Mouse (Mus musculus): Measurements from ENCODE around the gene Rpl23. TPM values are rescaled to one million over a fixed set of nuclear protein-coding genes. Genes with fewer than 3 reads are reported as not detected.

The Rpl23 gene
- polyA plus RNA-seq, 1 experiment = 120 TPM

- H3K36me3 ChIP-seq (ENCODE audit: control insufficient read depth, insufficient read depth, low read length) = no peaks in the 10 kb centered on the region
- H3K4me3 ChIP-seq (ENCODE audit: control insufficient read depth, low read depth, low read length) = no peak overlapping the region
- H3K4me1 ChIP-seq (ENCODE audit: control insufficient read depth, insufficient read depth, low read length) = peaks cover 17% of the 10 kb centered on the region
- H3K27ac ChIP-seq (ENCODE audit: control insufficient read depth, insufficient read depth, low read depth, low read length) = no peak overlapping the region
- no peaks in the 10 kb centered on the region for H3K27me3 ChIP-seq (ENCODE audit: control insufficient read depth, insufficient read depth, low read length)
- TF ChIP-seq CTCF (IDR thresholded peaks at IDR 0.05; ENCODE audit: control insufficient read depth, insufficient read depth, insufficient replicate concordance, low read depth, low read length) (no peak), POLR2A (IDR thresholded peaks at IDR 0.05; ENCODE audit: control insufficient read depth, low read depth, low read length) (no peak)
These were observed 31.7 kb upstream of the Rpl23 start for GRCm38 (mm10) chr11:97813746-97814515.

- no peak for TF ChIP-seq CTCF (IDR thresholded peaks at IDR 0.05; ENCODE audit: control insufficient read depth, insufficient read depth, insufficient replicate concordance, low read depth, low read length)
- no peak for TF ChIP-seq POLR2A (IDR thresholded peaks at IDR 0.05; ENCODE audit: control insufficient read depth, low read depth, low read length)
- Histone ChIP-seq H3K36me3 (ENCODE audit: control insufficient read depth, insufficient read depth, low read length) (no peaks in the 10 kb centered on the region), H3K27ac (ENCODE audit: control insufficient read depth, insufficient read depth, low read depth, low read length) (no peak overlapping the region), H3K4me3 (ENCODE audit: control insufficient read depth, low read depth, low read length) (no peak overlapping the region), H3K27me3 (ENCODE audit: control insufficient read depth, insufficient read depth, low read length) (no peaks in the 10 kb centered on the region), H3K4me1 (ENCODE audit: control insufficient read depth, insufficient read depth, low read length) (peaks cover 23% of the 10 kb centered on the region)
These were observed 30.8 kb upstream of the Rpl23 start for GRCm38 (mm10) chr11:97813085-97813484.

- no peaks in the 10 kb centered on the region for H3K36me3 ChIP-seq (ENCODE audit: control insufficient read depth, insufficient read depth, low read length)
- TF ChIP-seq POLR2A (IDR thresholded peaks at IDR 0.05; ENCODE audit: control insufficient read depth, low read depth, low read length) (no peak), CTCF (IDR thresholded peaks at IDR 0.05; ENCODE audit: control insufficient read depth, insufficient read depth, insufficient replicate concordance, low read depth, low read length) (no peak)
- H3K4me3 ChIP-seq (ENCODE audit: control insufficient read depth, low read depth, low read length) = no peak overlapping the region
- peaks cover 23% of the 10 kb centered on the region for H3K4me1 ChIP-seq (ENCODE audit: control insufficient read depth, insufficient read depth, low read length)
- H3K27ac ChIP-seq (ENCODE audit: control insufficient read depth, insufficient read depth, low read depth, low read length) = no peak overlapping the region
- no peaks in the 10 kb centered on the region for H3K27me3 ChIP-seq (ENCODE audit: control insufficient read depth, insufficient read depth, low read length)
These were observed 30.3 kb upstream of the Rpl23 start for GRCm38 (mm10) chr11:97812491-97812921.

GRCm38 (mm10) chr11:97811569-97812362 lies 29.5 kb upstream of the Rpl23 start:
- H3K4me3 ChIP-seq (ENCODE audit: control insufficient read depth, low read depth, low read length) = no peak overlapping the region
- H3K36me3 ChIP-seq (ENCODE audit: control insufficient read depth, insufficient read depth, low read length) = no peaks in the 10 kb centered on the region
- no peak for TF ChIP-seq POLR2A (IDR thresholded peaks at IDR 0.05; ENCODE audit: control insufficient read depth, low read depth, low read length)
- TF ChIP-seq CTCF (IDR thresholded peaks at IDR 0.05; ENCODE audit: control insufficient read depth, insufficient read depth, insufficient replicate concordance, low read depth, low read length) = no peak
- H3K4me1 ChIP-seq (ENCODE audit: control insufficient read depth, insufficient read depth, low read length) = peaks cover 23% of the 10 kb centered on the region
- H3K27ac ChIP-seq (ENCODE audit: control insufficient read depth, insufficient read depth, low read depth, low read length) = no peak overlapping the region
- H3K27me3 ChIP-seq (ENCODE audit: control insufficient read depth, insufficient read depth, low read length) = no peaks in the 10 kb centered on the region

- no peak overlapping the region for H3K27ac ChIP-seq (ENCODE audit: control insufficient read depth, insufficient read depth, low read depth, low read length)
- H3K36me3 ChIP-seq (ENCODE audit: control insufficient read depth, insufficient read depth, low read length) = no peaks in the 10 kb centered on the region
- no peak overlapping the region for H3K4me3 ChIP-seq (ENCODE audit: control insufficient read depth, low read depth, low read length)
- peaks cover 28% of the 10 kb centered on the region for H3K4me1 ChIP-seq (ENCODE audit: control insufficient read depth, insufficient read depth, low read length)
- H3K27me3 ChIP-seq (ENCODE audit: control insufficient read depth, insufficient read depth, low read length) = no peaks in the 10 kb centered on the region
- TF ChIP-seq POLR2A (IDR thresholded peaks at IDR 0.05; ENCODE audit: control insufficient read depth, low read depth, low read length) = no peak
These were observed 28.7 kb upstream of the Rpl23 start for GRCm38 (mm10) chr11:97810970-97811369.

GRCm38 (mm10) chr11:97810356-97810755 lies 28.1 kb upstream of the Rpl23 start:
- Histone ChIP-seq H3K4me1 (ENCODE audit: control insufficient read depth, insufficient read depth, low read length) (peaks cover 33% of the 10 kb centered on the region), H3K27ac (ENCODE audit: control insufficient read depth, insufficient read depth, low read depth, low read length) (no peak overlapping the region), H3K27me3 (ENCODE audit: control insufficient read depth, insufficient read depth, low read length) (no peaks in the 10 kb centered on the region), H3K4me3 (ENCODE audit: control insufficient read depth, low read depth, low read length) (no peak overlapping the region), H3K36me3 (ENCODE audit: control insufficient read depth, insufficient read depth, low read length) (no peaks in the 10 kb centered on the region)
- no peak for TF ChIP-seq CTCF (IDR thresholded peaks at IDR 0.05; ENCODE audit: control insufficient read depth, insufficient read depth, insufficient replicate concordance, low read depth, low read length)
- no peak for TF ChIP-seq POLR2A (IDR thresholded peaks at IDR 0.05; ENCODE audit: control insufficient read depth, low read depth, low read length)

All from testis, adult 2 months (tissue).